Mouse (Mus musculus) right cerebral cortex, postnatal 4 days (tissue): Measurements from ENCODE around the gene Tunar.

Source experiments
- DNase-seq: peaks from one replicate; pipeline ENCODE4 v3.0.0-alpha.2; 2022

The Tunar gene

DNA sequence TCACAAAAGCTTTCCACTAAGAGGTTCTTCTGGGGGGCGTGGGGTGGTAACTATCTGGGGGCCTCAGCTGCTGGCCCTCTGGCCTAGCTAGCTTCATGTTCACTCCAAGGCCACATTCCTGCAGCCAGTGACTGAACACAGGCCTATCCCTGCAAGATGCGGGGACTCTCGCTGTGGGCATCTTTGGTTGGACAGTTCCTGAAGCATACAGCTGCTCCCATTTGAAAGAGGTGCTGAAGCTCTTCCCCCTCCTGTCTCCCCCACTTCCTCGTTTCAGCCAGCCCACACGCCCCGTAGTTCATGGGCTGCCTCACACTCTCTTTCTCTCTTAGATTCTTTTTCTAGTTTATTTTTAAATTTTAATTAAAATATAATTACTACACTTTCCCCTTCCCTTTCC, 72.3 kb downstream of the Tunar start:
- no peak for DNase-seq

DNA sequence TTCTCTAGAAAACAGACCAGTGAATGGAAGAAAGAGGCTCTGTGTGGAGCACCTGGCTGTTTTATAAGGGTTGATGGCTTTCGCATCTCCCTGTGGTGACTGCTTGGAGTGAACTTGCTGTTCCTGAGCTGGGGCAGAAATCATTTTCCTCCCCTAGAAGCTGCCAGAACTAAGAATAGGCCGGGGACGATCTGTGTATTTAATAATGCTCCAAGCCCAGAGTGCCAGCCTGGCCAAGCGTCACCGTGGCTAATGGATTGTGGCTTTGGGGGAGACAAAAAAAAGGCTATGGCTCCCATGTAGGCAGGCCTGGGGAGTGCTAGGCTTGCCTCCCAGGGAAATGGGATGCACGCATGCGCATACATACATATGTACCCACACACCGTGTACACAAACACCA, 80.2 kb downstream of the Tunar start:
- no peak for DNase-seq

GRCm38 (mm10) chr12:105420476-105420875, 86.8 kb downstream of the Tunar start:
- no peak for DNase-seq

DNA sequence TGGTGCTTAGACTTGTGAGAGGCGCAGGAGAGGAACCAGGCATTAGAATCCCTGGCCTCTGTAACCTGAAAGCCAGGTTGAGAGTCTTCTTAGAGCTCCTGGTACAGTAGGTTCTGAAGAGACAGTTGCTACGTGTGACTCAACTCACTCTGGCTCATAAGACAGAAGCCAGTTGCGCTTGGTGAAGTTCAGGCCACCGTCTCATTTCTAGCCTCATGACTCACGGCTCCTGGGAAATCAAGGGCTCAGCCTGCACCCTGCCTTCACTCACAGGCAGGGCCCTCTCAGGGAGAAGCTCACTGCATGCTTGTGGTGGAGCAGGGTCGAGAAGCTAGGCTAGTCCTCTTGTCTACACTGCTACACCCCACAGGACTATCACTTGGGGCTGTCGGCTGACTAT, 92.9 kb downstream of the Tunar start:
- no peak for DNase-seq

- peak; percentile 86 for DNase-seq
These were observed 93.5 kb downstream of the Tunar start for GRCm38 (mm10) chr12:105427039-105427757.

GRCm38 (mm10) chr12:105431872-105432271, 98.2 kb downstream of the Tunar start:
- DNase-seq: no peak

DNA sequence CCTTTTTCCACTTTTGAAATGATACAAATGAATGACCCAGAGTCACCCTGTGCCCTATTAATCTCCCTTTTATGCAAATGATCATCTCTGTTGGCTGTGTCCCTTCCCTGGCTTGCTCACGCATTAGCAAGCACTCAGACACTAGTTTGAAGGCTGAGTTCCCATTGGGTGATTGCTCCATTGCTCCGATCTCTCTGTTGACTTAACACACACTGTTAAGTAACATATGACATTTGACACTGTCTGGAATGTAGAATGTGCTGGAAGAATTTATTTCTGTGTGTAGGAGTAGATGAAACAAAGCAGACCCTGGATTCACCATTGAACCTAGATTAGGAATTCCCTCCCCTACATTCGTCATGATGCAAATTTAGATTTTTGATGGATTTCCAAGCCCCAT, 99.1 kb downstream of the Tunar start:
- DNase-seq: no peak
